Mouse (Mus musculus): ENCODE data around the gene Foxe1. TPM values are rescaled to one million over a fixed set of nuclear protein-coding genes. Genes with fewer than 3 reads are reported as not detected.
A peak's percentile ranks its signal among the peaks of the same experiment; 100 is the strongest.

The Foxe1 gene
- polyA plus RNA-seq (2015; fragmentation: Nextera tagmentation; extraction: Ambion mirVana): not detected in 2 replicates

DNA sequence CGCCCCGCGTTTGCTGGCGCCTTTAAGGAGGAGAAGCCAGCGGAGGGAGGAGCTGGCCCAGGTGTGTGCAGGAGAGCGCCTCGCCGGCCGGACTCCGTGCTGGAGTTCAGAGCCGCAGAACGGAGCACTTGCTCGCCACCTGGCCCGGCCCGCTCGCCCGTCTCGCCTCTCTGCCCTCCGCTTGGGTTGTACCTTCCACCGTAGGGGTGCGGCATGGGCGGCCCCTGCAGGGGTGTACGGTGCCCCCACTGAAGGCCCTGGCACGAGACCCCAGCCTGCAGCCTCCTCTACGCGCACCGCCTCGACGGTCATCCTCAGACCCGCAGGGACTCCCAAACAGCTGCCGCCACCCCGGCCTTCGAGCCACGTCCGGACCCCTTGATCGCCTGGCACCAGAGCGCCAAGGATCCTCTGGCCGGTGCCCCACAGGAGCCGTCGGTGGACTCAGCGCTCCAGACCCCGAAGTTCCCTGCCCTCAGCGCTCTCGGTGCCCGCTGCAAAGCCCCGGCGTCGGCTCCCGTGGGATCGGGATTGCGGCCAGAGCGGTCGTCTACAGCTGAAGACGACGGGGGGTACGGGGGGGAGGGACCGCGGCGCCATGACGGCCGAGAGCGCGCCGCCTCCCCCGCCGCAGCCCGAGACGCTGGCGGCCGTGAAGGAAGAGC lies at the start of gene Foxe1:
Gene Foxe1, plus strand, starts transcription at position 14 of the 665 bp plus-strand sequence.
- peak within 1 kb of the TSS; percentile 40 for H3K4me3 ChIP-seq (replicated peaks)
- H3K27ac ChIP-seq (replicated peaks): no peak within 1 kb of the TSS
- H3K4me1 ChIP-seq: peaks cover 34% of the 10 kb centered on the region
- no peaks in the 10 kb centered on the region for H3K9me3 ChIP-seq (replicated peaks)
- peak; percentile 49 for ATAC-seq (ENCODE audit: low FRiP score)
- H3K36me3 ChIP-seq: no peaks in the 10 kb centered on the region
- H3K9ac ChIP-seq (replicated peaks): no peak within 1 kb of the TSS
- under 1% methylated on average over 65 of the region's 70 CpGs for WGBS
- peaks cover 91% of the 10 kb centered on the region for H3K27me3 ChIP-seq (replicated peaks)
- peak within 1 kb of the TSS; percentile 61 for H3K4me2 ChIP-seq

DNA sequence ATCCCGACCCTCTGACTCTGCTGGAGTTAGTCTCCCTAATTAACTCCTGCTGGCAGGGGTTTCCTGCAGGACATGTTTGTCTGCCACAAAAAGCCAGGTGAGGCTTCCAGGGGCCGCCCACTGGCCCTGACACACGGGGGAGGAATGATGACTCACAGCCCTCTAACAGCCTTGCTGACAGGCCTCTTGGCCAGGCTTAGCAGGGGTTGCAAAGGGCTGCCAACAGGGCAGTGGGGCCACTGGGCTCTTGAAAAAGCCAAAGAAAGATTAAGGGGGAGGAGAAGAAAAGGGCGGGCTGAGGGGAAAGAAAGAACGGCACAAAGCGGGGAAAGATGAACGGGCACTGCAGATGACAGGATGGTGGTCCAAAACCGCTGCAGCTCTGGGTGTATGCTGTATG lies 39.3 kb upstream of the Foxe1 start:
- Histone ChIP-seq H3K4me1 (peaks cover 11% of the 10 kb centered on the region), H3K4me2 (peak overlapping the region; percentile 76), H3K27ac (replicated peaks) (no peak overlapping the region; the same call in 1 of the 2 replicates), H3K9me3 (replicated peaks) (no peaks in the 10 kb centered on the region), H3K27me3 (replicated peaks) (0 out of 2 replicates have a peak, but pooled peaks cover 10% of the 10 kb centered on the region), H3K4me3 (replicated peaks) (peak overlapping the region; percentile 77; the same call in 1 of the 2 replicates), H3K36me3 (no peaks in the 10 kb centered on the region), H3K9ac (replicated peaks) (peak overlapping the region; percentile 92)
- ATAC-seq (ENCODE audit: low FRiP score): peak; percentile 58; the same call in 1 of the 2 replicates
- 8% methylated on average over 8 of the region's 8 CpGs for whole genome bisulfite sequencing

DNA sequence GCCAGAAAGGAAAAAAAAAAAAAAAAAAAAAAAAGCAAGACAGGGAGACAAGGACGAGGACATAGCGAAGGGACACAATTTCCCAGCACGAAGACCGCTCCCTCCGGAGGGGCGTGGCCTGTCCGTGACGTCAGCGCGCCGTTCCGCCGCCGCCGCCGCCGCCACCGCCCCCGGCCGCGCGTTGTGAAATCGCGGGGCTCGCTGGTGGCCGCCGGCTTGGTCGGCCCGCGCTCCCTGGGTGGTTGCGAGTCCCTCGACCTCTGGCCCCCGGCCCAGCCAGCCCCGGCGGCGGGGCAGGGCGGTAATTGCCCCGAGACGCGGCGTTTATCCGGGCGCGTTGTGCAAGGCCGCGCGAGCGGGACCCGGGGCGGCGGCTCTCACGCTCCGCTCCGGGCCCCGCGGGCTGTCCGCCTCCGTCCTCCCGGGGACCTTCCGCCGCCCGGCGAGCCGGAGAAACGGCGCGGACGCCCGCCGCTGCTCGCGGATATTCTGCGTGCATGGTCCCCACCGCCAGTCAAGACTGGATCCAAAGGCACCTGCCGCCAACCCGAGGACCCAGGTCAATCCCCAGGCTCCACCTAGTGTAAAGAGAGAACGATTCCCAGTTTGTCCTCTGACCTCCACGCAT lies 38.5 kb upstream of the Foxe1 start:
- H3K27me3 ChIP-seq (replicated peaks): 0 out of 2 replicates have a peak, but pooled peaks cover 10% of the 10 kb centered on the region
- peak; percentile 93 for ATAC-seq (ENCODE audit: low FRiP score)
- H3K4me3 ChIP-seq (replicated peaks): peak overlapping the region; percentile 77
- H3K36me3 ChIP-seq: no peaks in the 10 kb centered on the region
- H3K9me3 ChIP-seq (replicated peaks): no peaks in the 10 kb centered on the region
- H3K4me1 ChIP-seq: peaks cover 11% of the 10 kb centered on the region
- WGBS: under 1% methylated on average over 54 of the region's 78 CpGs
- H3K4me2 ChIP-seq: peak overlapping the region; percentile 76
- H3K9ac ChIP-seq (replicated peaks): peak overlapping the region; percentile 92
- H3K27ac ChIP-seq (replicated peaks): peak overlapping the region; percentile 85

DNA sequence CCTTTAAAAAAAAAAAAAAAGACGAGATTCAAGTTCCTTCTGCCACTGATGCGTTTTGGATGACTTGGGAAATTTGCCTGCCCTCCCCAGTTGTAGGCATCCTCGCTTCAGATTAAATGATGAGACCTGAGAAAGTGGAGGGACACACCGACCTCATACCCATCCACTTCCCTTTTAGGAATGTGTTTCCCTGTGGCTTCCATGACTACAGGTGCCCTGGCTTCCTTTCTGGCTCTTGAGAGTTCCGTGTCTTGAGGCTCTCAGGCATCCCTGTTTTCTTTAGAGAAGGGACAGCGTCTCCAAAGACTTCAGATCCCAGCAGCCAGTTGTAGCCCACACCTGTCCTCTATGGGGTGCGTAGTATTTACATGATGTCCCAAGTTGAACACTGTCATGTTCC lies 38.0 kb upstream of the Foxe1 start:
- ATAC-seq (ENCODE audit: low FRiP score): 0 out of 2 replicates have a peak, but pooled peaks have one; percentile 5
- H3K4me1 ChIP-seq: peaks cover 11% of the 10 kb centered on the region
- no peaks in the 10 kb centered on the region for H3K36me3 ChIP-seq
- peak overlapping the region; percentile 76 for H3K4me2 ChIP-seq
- H3K9me3 ChIP-seq (replicated peaks): no peaks in the 10 kb centered on the region
- peak overlapping the region; percentile 77 for H3K4me3 ChIP-seq (replicated peaks)
- H3K27ac ChIP-seq (replicated peaks): 0 out of 2 replicates have a peak overlapping the region, but pooled peaks have one; percentile 85
- H3K27me3 ChIP-seq (replicated peaks): 0 out of 2 replicates have a peak, but pooled peaks cover 10% of the 10 kb centered on the region
- H3K9ac ChIP-seq (replicated peaks): peak overlapping the region; percentile 92
- 23% methylated on average over 7 of the region's 7 CpGs for WGBS

DNA sequence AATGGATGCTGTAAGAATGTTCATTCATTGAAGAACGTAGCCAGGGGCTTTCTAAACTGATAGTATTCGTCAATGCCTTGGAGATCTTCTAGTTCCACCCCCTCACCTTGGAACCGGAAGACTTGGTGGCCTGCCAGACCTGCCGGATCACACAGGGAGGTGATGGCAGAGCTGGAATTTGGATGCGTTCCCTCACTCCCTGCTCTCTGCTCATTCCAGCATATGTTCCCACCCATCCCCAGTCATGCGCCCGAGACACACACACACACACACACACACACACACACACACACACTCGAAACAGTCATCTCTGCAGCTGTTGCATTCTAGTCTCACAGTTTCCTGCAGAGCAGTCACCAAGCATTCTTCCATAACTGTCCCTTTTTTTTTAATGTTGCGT lies 36.1 kb upstream of the Foxe1 start:
- ATAC-seq (ENCODE audit: low FRiP score): no peak
- H3K4me3 ChIP-seq (replicated peaks): no peak overlapping the region
- no peak overlapping the region for H3K9ac ChIP-seq (replicated peaks)
- H3K9me3 ChIP-seq (replicated peaks): no peaks in the 10 kb centered on the region
- H3K27ac ChIP-seq (replicated peaks): no peak overlapping the region
- H3K27me3 ChIP-seq (replicated peaks): 0 out of 2 replicates have a peak, but pooled peaks cover 10% of the 10 kb centered on the region
- WGBS: 59% methylated on average over 9 of the region's 9 CpGs
- peaks cover 11% of the 10 kb centered on the region for H3K4me1 ChIP-seq
- no peaks in the 10 kb centered on the region for H3K36me3 ChIP-seq
- no peak overlapping the region for H3K4me2 ChIP-seq

DNA sequence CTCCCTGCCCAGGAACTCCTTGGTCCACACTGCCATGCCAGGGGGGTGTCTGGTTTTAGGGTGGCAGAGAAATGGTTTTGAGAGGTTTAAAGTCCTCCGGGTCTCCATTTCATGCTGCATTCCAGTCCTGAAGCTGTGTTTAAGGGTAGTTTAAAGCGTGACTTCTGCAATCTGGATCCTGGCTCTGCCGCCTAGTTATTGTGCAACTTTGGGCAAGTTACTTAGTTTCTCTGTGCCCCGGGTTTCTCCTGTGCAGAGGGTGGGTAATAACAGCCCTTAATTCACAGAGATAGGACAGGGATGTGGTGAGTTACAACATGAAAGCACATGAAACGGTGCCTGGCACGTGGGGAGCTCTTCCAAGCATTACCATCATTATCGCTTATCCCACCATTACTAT lies 35.5 kb upstream of the Foxe1 start:
- Histone ChIP-seq H3K9ac (replicated peaks) (no peak overlapping the region), H3K27ac (replicated peaks) (no peak overlapping the region), H3K9me3 (replicated peaks) (no peaks in the 10 kb centered on the region), H3K4me3 (replicated peaks) (no peak overlapping the region), H3K27me3 (replicated peaks) (0 out of 2 replicates have a peak, but pooled peaks cover 10% of the 10 kb centered on the region), H3K36me3 (no peaks in the 10 kb centered on the region), H3K4me1 (peaks cover 11% of the 10 kb centered on the region), H3K4me2 (no peak overlapping the region)
- WGBS: 86% methylated on average over 7 of the region's 7 CpGs
- no peak for ATAC-seq (ENCODE audit: low FRiP score)

DNA sequence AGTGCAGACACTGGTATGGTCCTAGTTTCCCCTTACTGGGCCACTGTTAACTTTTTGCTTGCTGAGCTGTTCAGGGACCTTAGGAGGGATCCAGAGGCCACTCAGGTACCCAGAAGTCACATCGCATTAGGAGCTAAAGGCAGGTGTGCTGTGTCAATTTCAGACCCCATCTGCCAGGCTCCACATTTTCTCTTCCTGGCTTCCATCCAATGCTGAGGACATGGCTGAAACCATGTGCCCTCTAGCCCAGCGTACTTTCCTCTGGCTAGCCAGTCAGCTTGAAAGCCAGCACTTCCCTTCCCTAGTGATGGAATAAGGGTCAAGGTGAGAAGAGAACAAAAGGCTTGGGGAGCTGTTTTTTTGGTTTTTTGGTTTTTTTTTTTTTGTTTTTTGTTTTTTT lies 31.8 kb upstream of the Foxe1 start:
- no peak overlapping the region for H3K9ac ChIP-seq (replicated peaks)
- no peak overlapping the region for H3K4me2 ChIP-seq
- 81% methylated on average over 2 of the region's 2 CpGs for WGBS
- H3K4me1 ChIP-seq: no peaks in the 10 kb centered on the region
- no peaks in the 10 kb centered on the region for H3K36me3 ChIP-seq
- H3K27ac ChIP-seq (replicated peaks): no peak overlapping the region
- no peak for ATAC-seq (ENCODE audit: low FRiP score)
- H3K27me3 ChIP-seq (replicated peaks): 0 out of 2 replicates have a peak, but pooled peaks cover 3% of the 10 kb centered on the region
- no peaks in the 10 kb centered on the region for H3K9me3 ChIP-seq (replicated peaks)
- H3K4me3 ChIP-seq (replicated peaks): no peak overlapping the region

DNA sequence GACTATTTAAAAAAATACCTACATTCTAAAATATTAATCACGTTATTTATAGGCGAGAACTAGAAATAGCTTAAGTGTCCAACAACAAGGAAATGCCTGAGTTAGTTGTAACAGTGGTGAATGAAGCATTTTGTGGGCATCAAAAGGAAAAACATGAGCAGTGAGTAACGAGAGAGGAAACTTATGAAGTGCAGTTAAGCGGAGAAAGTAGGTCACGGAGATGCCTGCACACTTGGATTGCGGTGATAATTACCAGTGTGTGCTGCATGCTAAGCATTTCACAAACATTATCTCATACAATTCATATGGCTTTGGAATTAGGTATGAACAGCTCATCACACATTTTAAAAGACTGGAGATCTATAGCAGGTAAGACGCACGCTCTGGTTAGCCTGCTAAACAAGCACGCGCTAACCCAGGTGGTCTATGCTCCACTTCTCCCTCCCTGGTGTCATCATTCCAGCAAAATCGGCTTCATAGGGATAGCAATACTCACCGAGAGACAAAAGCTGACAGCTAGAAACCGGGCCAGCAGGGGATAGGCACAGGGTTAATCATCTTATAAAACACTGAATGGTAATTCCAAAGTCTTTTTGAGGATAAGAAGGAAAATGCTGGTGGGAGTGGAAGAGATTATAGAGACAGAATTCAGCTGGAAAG lies 21.5 kb upstream of the Foxe1 start:
- Histone ChIP-seq H3K27ac (replicated peaks) (no peak overlapping the region; the same call in 1 of the 2 replicates), H3K9ac (replicated peaks) (no peak overlapping the region)
- peak; percentile 45 for ATAC-seq (ENCODE audit: low FRiP score)

DNA sequence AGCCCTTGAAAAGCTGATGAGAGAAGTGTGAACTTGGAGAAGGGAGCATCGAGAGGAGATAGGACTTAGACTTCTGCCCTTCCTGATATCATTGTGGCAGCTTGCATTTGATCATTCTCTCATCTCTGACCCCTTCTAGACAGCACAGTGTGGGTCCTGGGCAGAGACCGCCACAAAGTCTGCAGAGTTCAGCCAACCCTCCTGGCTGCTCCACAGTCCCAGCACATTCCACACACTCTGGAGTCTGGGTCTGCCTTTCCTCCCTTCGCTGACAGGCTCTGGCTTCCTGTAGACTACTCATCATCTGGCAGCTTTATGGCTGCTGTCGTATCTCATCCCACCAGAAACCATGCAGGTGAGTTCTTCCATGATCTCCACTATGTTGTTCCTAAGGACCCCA lies 20.7 kb upstream of the Foxe1 start:
- no peaks in the 10 kb centered on the region for H3K36me3 ChIP-seq
- no peaks in the 10 kb centered on the region for H3K4me1 ChIP-seq
- WGBS: 69% methylated on average over 4 of the region's 4 CpGs
- no peak for ATAC-seq (ENCODE audit: low FRiP score)
- no peak overlapping the region for H3K27ac ChIP-seq (replicated peaks)
- H3K9ac ChIP-seq (replicated peaks): no peak overlapping the region
- no peaks in the 10 kb centered on the region for H3K9me3 ChIP-seq (replicated peaks)
- no peaks in the 10 kb centered on the region for H3K27me3 ChIP-seq (replicated peaks)
- H3K4me2 ChIP-seq: no peak overlapping the region
- H3K4me3 ChIP-seq (replicated peaks): no peak overlapping the region

More for the DNA sequence above, 21.5 kb upstream of the Foxe1 start:
- Histone ChIP-seq H3K4me2 (no peak overlapping the region), H3K4me3 (replicated peaks) (no peak overlapping the region), H3K27me3 (replicated peaks) (no peaks in the 10 kb centered on the region), H3K9me3 (replicated peaks) (no peaks in the 10 kb centered on the region), H3K36me3 (no peaks in the 10 kb centered on the region), H3K4me1 (no peaks in the 10 kb centered on the region)
- WGBS: 74% methylated on average over 13 of the region's 13 CpGs

DNA sequence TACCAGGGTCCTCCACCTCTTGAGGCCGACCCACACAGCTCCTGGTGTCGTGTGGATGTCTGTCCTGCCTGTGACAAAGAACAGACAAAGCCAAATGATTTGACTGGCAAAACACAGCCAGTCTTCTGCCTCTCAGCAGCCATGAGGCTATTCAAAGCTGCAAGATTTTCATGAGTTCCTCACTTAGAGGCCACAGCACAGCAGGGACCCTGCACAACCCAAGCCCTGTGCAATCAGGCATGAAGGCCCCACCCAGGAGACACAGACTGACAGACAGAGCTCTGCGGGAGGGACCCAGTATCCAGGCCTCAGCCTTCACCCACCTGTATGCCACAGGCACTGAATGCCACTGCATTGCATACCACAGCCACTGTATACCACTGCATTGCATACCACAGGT lies 14.5 kb upstream of the Foxe1 start:
- no peak overlapping the region for H3K9ac ChIP-seq (replicated peaks)
- H3K36me3 ChIP-seq: no peaks in the 10 kb centered on the region
- 40% methylated on average over 3 of the region's 3 CpGs for WGBS
- no peak overlapping the region for H3K4me3 ChIP-seq (replicated peaks)
- no peak overlapping the region for H3K4me2 ChIP-seq
- no peaks in the 10 kb centered on the region for H3K27me3 ChIP-seq (replicated peaks)
- no peak overlapping the region for H3K27ac ChIP-seq (replicated peaks)
- no peak for ATAC-seq (ENCODE audit: low FRiP score)
- H3K4me1 ChIP-seq: no peaks in the 10 kb centered on the region
- H3K9me3 ChIP-seq (replicated peaks): no peaks in the 10 kb centered on the region

DNA sequence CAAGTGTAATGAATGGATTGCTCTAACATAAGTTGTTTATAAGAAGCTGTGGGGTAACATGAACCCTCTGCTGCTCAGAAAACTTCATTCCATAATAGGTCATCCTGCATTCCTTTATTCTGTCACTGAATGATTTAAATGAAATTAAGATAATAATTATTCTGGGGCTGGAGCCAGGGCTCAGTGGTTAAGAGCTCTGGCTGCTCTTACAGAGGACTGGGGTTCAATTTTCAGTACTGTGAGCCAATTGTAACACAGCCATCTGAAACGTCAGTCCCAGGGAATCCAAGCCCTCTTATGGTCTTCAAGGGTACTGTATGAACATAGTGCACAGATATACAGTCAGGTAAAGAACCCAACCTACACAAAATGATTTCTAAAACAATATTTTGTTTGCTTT lies 7.6 kb upstream of the Foxe1 start:
- Histone ChIP-seq H3K27me3 (replicated peaks) (peaks cover 48% of the 10 kb centered on the region), H3K4me2 (no peak overlapping the region), H3K27ac (replicated peaks) (no peak overlapping the region), H3K4me1 (peaks cover 4% of the 10 kb centered on the region; the same call in 1 of the 2 replicates), H3K36me3 (no peaks in the 10 kb centered on the region), H3K9me3 (replicated peaks) (no peaks in the 10 kb centered on the region), H3K9ac (replicated peaks) (no peak overlapping the region), H3K4me3 (replicated peaks) (no peak overlapping the region)
- WGBS: 39% methylated on average over 1 of the region's 1 CpGs
- ATAC-seq (ENCODE audit: low FRiP score): no peak

Measured in neural tube, embryonic 15.5 days (tissue).